Mouse (Mus musculus): ENCODE results near the gene Sipa1l1. TPM values are rescaled to one million over a fixed set of nuclear protein-coding genes. Genes with fewer than 3 reads are reported as not detected.
A peak's percentile ranks its signal among the peaks of the same experiment; 100 is the strongest.

The Sipa1l1 gene
- polyA plus RNA-seq, 1 experiment: 50.5 TPM

DNA sequence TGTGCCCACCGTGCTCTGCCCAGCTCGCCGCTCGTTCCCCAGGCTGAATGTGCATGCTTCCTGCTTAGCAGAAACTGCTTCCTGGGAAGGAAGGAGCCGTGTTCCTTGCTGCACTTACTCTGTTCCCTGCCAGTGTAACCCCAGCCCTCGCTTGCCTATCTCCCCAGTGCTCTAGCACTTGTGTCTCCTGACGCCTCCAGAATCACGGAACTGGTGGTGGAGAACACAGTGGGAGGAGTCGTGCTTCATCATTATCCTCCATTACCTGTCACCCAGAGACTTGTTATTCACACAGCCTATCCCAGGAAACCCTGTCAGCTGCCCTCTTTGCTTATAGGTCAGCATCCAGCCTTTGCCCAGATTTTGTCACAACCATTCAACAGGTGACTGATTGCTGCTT, 259.3 kb downstream of the Sipa1l1 start:
- TF ChIP-seq CTCF (IDR thresholded peaks at IDR 0.05; ENCODE audit: insufficient read depth, low read depth, low read length): no peak
- no peak for TF ChIP-seq POLR2A (IDR thresholded peaks at IDR 0.05; ENCODE audit: insufficient read depth, low read depth, low read length)
- peak overlapping the region; percentile 93 for H3K27ac ChIP-seq (ENCODE audit: insufficient read depth, low read depth, low read length)
- WGBS: 61% methylated on average over 9 of the region's 9 CpGs

GRCm38 (mm10) chr12:82433311-82433710, 264.2 kb downstream of the Sipa1l1 start:
- H3K4me3 ChIP-seq (ENCODE audit: insufficient read depth, low read depth, low read length): no peak overlapping the region
- H3K4me1 ChIP-seq (ENCODE audit: control insufficient read depth, insufficient read depth, low read length): peaks cover 39% of the 10 kb centered on the region
- no peak for TF ChIP-seq POLR2A (IDR thresholded peaks at IDR 0.05; ENCODE audit: insufficient read depth, low read depth, low read length)
- TF ChIP-seq CTCF (IDR thresholded peaks at IDR 0.05; ENCODE audit: insufficient read depth, low read depth, low read length): no peak
- WGBS: 47% methylated on average over 4 of the region's 4 CpGs
- peak overlapping the region; percentile 42 for H3K27ac ChIP-seq (ENCODE audit: insufficient read depth, low read depth, low read length)

More for the DNA sequence above, 259.3 kb downstream of the Sipa1l1 start:
- peaks cover 38% of the 10 kb centered on the region for H3K4me1 ChIP-seq (ENCODE audit: control insufficient read depth, insufficient read depth, low read length)
- no peak overlapping the region for H3K4me3 ChIP-seq (ENCODE audit: insufficient read depth, low read depth, low read length)

DNA sequence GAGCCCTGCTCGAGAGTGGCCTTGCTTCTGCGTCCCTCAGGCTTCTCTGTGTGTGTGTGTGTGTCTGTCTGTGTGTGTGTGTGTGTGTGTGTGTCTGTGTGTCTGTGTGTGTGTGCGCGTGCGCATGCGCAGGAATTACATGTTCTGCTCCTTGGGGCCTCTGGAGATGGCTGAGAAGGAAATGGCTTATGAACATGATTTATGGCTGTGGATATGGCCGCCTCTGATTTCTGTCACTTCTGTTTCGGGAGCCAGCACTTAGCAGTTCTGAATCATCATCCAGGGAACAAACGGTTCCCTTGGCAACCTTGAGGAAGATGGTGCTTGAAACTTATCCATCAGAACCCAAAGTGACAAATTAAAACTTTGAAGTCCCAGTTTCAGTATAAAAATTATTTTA, 265.5 kb downstream of the Sipa1l1 start:
- TF ChIP-seq POLR2A (IDR thresholded peaks at IDR 0.05; ENCODE audit: insufficient read depth, low read depth, low read length) (no peak), CTCF (IDR thresholded peaks at IDR 0.05; ENCODE audit: insufficient read depth, low read depth, low read length) (no peak)
- no peak overlapping the region for H3K4me3 ChIP-seq (ENCODE audit: insufficient read depth, low read depth, low read length)
- peaks cover 37% of the 10 kb centered on the region for H3K4me1 ChIP-seq (ENCODE audit: control insufficient read depth, insufficient read depth, low read length)
- peak overlapping the region; percentile 69 for H3K27ac ChIP-seq (ENCODE audit: insufficient read depth, low read depth, low read length)
- 75% methylated on average over 9 of the region's 9 CpGs for WGBS

- H3K4me3 ChIP-seq (ENCODE audit: insufficient read depth, low read depth, low read length): no peak overlapping the region
- H3K4me1 ChIP-seq (ENCODE audit: control insufficient read depth, insufficient read depth, low read length): peaks cover 15% of the 10 kb centered on the region; the same call in 1 of the 2 replicates
- 42% methylated on average over 3 of the region's 3 CpGs for WGBS
- H3K27ac ChIP-seq (ENCODE audit: insufficient read depth, low read depth, low read length): no peak overlapping the region
- TF ChIP-seq POLR2A (IDR thresholded peaks at IDR 0.05; ENCODE audit: insufficient read depth, low read depth, low read length): no peak
- TF ChIP-seq CTCF (IDR thresholded peaks at IDR 0.05; ENCODE audit: insufficient read depth, low read depth, low read length): no peak
Measured at GRCm38 (mm10) chr12:82441479-82441878, 272.4 kb downstream of the Sipa1l1 start.

GRCm38 (mm10) chr12:82446609-82447024, 277.5 kb downstream of the Sipa1l1 start:
- TF ChIP-seq POLR2A (IDR thresholded peaks at IDR 0.05; ENCODE audit: insufficient read depth, low read depth, low read length) (no peak), CTCF (IDR thresholded peaks at IDR 0.05; ENCODE audit: insufficient read depth, low read depth, low read length) (no peak)

GRCm38 (mm10) chr12:82448129-82448815, 279.2 kb downstream of the Sipa1l1 start:
- WGBS: 77% methylated on average over 9 of the region's 9 CpGs
- H3K27ac ChIP-seq (ENCODE audit: insufficient read depth, low read depth, low read length): 0 out of 2 replicates have a peak overlapping the region, but pooled peaks have one; percentile 1

More at GRCm38 (mm10) chr12:82446609-82447024, 277.5 kb downstream of the Sipa1l1 start:
- Histone ChIP-seq H3K27ac (ENCODE audit: insufficient read depth, low read depth, low read length) (no peak overlapping the region), H3K4me1 (ENCODE audit: control insufficient read depth, insufficient read depth, low read length) (0 out of 2 replicates have a peak, but pooled peaks cover 5% of the 10 kb centered on the region), H3K4me3 (ENCODE audit: insufficient read depth, low read depth, low read length) (no peak overlapping the region)
- WGBS: 82% methylated on average over 8 of the region's 8 CpGs

GRCm38 (mm10) chr12:82452428-82452827, 283.3 kb downstream of the Sipa1l1 start:
- TF ChIP-seq CTCF (IDR thresholded peaks at IDR 0.05; ENCODE audit: insufficient read depth, low read depth, low read length): no peak
- TF ChIP-seq POLR2A (IDR thresholded peaks at IDR 0.05; ENCODE audit: insufficient read depth, low read depth, low read length): no peak
- no peak overlapping the region for H3K4me3 ChIP-seq (ENCODE audit: insufficient read depth, low read depth, low read length)
- no peak overlapping the region for H3K27ac ChIP-seq (ENCODE audit: insufficient read depth, low read depth, low read length)
- H3K4me1 ChIP-seq (ENCODE audit: control insufficient read depth, insufficient read depth, low read length): peaks cover 5% of the 10 kb centered on the region; the same call in 1 of the 2 replicates
- WGBS: 70% methylated on average over 2 of the region's 2 CpGs

More at GRCm38 (mm10) chr12:82448129-82448815, 279.2 kb downstream of the Sipa1l1 start:
- Histone ChIP-seq H3K4me3 (ENCODE audit: insufficient read depth, low read depth, low read length) (no peak overlapping the region), H3K4me1 (ENCODE audit: control insufficient read depth, insufficient read depth, low read length) (peaks cover 5% of the 10 kb centered on the region; the same call in 1 of the 2 replicates)
- TF ChIP-seq POLR2A (IDR thresholded peaks at IDR 0.05; ENCODE audit: insufficient read depth, low read depth, low read length): no peak
- TF ChIP-seq CTCF (IDR thresholded peaks at IDR 0.05; ENCODE audit: insufficient read depth, low read depth, low read length): no peak

GRCm38 (mm10) chr12:82454415-82454814, 285.3 kb downstream of the Sipa1l1 start:
- no peaks in the 10 kb centered on the region; the same call in 1 of the 2 replicates for H3K4me1 ChIP-seq (ENCODE audit: control insufficient read depth, insufficient read depth, low read length)
- H3K27ac ChIP-seq (ENCODE audit: insufficient read depth, low read depth, low read length): no peak overlapping the region
- TF ChIP-seq POLR2A (IDR thresholded peaks at IDR 0.05; ENCODE audit: insufficient read depth, low read depth, low read length) (no peak), CTCF (IDR thresholded peaks at IDR 0.05; ENCODE audit: insufficient read depth, low read depth, low read length) (no peak)
- 79% methylated on average over 6 of the region's 6 CpGs for WGBS
- H3K4me3 ChIP-seq (ENCODE audit: insufficient read depth, low read depth, low read length): no peak overlapping the region

- WGBS: 90% methylated on average over 10 of the region's 10 CpGs
- no peak overlapping the region for H3K27ac ChIP-seq (ENCODE audit: insufficient read depth, low read depth, low read length)
- H3K4me3 ChIP-seq (ENCODE audit: insufficient read depth, low read depth, low read length): no peak overlapping the region
- H3K4me1 ChIP-seq (ENCODE audit: control insufficient read depth, insufficient read depth, low read length): no peaks in the 10 kb centered on the region; the same call in 1 of the 2 replicates
- TF ChIP-seq POLR2A (IDR thresholded peaks at IDR 0.05; ENCODE audit: insufficient read depth, low read depth, low read length) (no peak), CTCF (IDR thresholded peaks at IDR 0.05; ENCODE audit: insufficient read depth, low read depth, low read length) (no peak)
Measured at GRCm38 (mm10) chr12:82455700-82456413, 286.7 kb downstream of the Sipa1l1 start.
